Mouse (Mus musculus) adrenal gland, postnatal 10 days (tissue): ENCODE data around the gene Fcamr. TPM values are rescaled to one million over a fixed set of nuclear protein-coding genes. Genes with fewer than 3 reads are reported as not detected.

ENCODE experiments used
- DNase-seq: peaks from one replicate; pipeline ENCODE4 v3.0.0; 2021; ENCODE audit warnings: mixed read lengths
- total RNA-seq, 2 experiments: library from RNA; stranded (reverse); gene quantifications; 2 replicates each; pipeline ENCODE4 v1.2.3; 2021

Gene Fcamr
- total RNA-seq, 2 experiments from 2014 or later = 0.15 to 0.24 TPM

GRCm38 (mm10) chr1:130854819-130855218, 54.1 kb downstream of the Fcamr start:
- no peak for DNase-seq

- no peak for DNase-seq
Observed at GRCm38 (mm10) chr1:130855723-130856122, 55.0 kb downstream of the Fcamr start.

- no peak for DNase-seq
Observed at GRCm38 (mm10) chr1:130857456-130857855, 56.8 kb downstream of the Fcamr start.

- DNase-seq = no peak
Observed at GRCm38 (mm10) chr1:130864238-130864637, 63.5 kb downstream of the Fcamr start.

Other genes with a start within 250 kb of the Fcamr start
- not detected for gene Zp3r, start 171.3 kb upstream of the Fcamr start, total RNA-seq
- gene C4bp, start 139.3 kb upstream of the Fcamr start, total RNA-seq = 10 to 100 TPM; 11.4 to 14.9 TPM
- gene Gm29427, start 85.1 kb upstream of the Fcamr start, total RNA-seq = not detected
- gene Yod1, start 83.6 kb upstream of the Fcamr start, total RNA-seq = 1 to 10 TPM; 7.4 to 8.1 TPM
- gene Pfkfb2, start 71.6 kb upstream of the Fcamr start, total RNA-seq = 10 to 100 TPM; 16.1 to 22.1 TPM
- gene AA986860, start 68.9 kb upstream of the Fcamr start, total RNA-seq = 1 to 10 TPM; 2.1 to 2.3 TPM
- 1 to 10 TPM; 1.1 to 1.3 TPM for gene Pigr, start 25.8 kb downstream of the Fcamr start, total RNA-seq
- 1 to 10 TPM; 3.4 to 4.1 TPM for gene Fcmr, start 64.8 kb downstream of the Fcamr start, total RNA-seq
- gene Il24, start 86.6 kb downstream of the Fcamr start, total RNA-seq = not detected
- not detected for gene Il20, start 110.5 kb downstream of the Fcamr start, total RNA-seq
- gene Il19, start 139.2 kb downstream of the Fcamr start, total RNA-seq = not detected
- gene Il10, start 218.9 kb downstream of the Fcamr start, total RNA-seq = not detected